8 mouse cellular contexts compared by ENCODE assay signal in genomic region chr3:89245688-89246171, GRCm38 (mm10). TPM values are rescaled to one million over a fixed set of nuclear protein-coding genes. Genes with fewer than 3 reads are reported as not detected.
DNase-seq lines count a peak whose midpoint lies in the region; ATAC-seq and TF ChIP-seq lines count a peak whose summit lies in the region.

Gene Krtcap2, plus strand, starts transcription at chr3:89245966.

- peak within 1 kb of the TSS; percentile 90 for H3K4me2 ChIP-seq in hindbrain, postnatal 0 days (ENCODE audit: low read depth, low read length)
- peak within 1 kb of the TSS; percentile 84 for H3K4me2 ChIP-seq in liver, embryonic 11.5 days

- peak within 1 kb of the TSS; percentile 99 for H3K9ac ChIP-seq in MEL (ENCODE audit: control insufficient read depth, low read depth, low read length, poor library complexity, severe bottlenecking)
- H3K9ac ChIP-seq in hindbrain, postnatal 0 days (replicated peaks; ENCODE audit: low read length) = peak within 1 kb of the TSS; percentile 77
- H3K9ac ChIP-seq in liver, embryonic 11.5 days (ENCODE audit: low read depth, low read length) = peak within 1 kb of the TSS; percentile 73

- no peak for TF ChIP-seq EP300 in MEL (IDR thresholded peaks at IDR 0.05; ENCODE audit: low read depth in 1 of 2, low read length in 2 of 2)

- peaks cover 27% of the 10 kb centered on the region for H3K79me2 ChIP-seq in C2C12 (ENCODE audit: control insufficient read depth, insufficient read depth)
- H3K79me2 ChIP-seq in MEL (ENCODE audit: control insufficient read depth, insufficient read depth, low read length, poor library complexity) = peaks cover 17% of the 10 kb centered on the region

- TF ChIP-seq RAD21 in MEL (IDR thresholded peaks at IDR 0.05; ENCODE audit: low read depth, low read length) = no peak

- TF ChIP-seq CTCF in C2C12 (IDR thresholded peaks at IDR 0.05; ENCODE audit: control insufficient read depth, insufficient read depth, insufficient read length) = no peak
- TF ChIP-seq CTCF in MEL (IDR thresholded peaks at IDR 0.05 in 2 of 3, conservative IDR thresholded peaks at IDR 0.05 in 1 of 3; ENCODE audit: control insufficient read depth in 1 of 3, insufficient read depth in 1 of 3, low read depth in 2 of 3, low read length in 3 of 3, poor library complexity in 1 of 3, severe bottlenecking in 1 of 3) = no peak; a peak in 1 of 6 replicates
- TF ChIP-seq CTCF in hindbrain, postnatal 0 days (IDR thresholded peaks at IDR 0.05; ENCODE audit: low read depth) = no peak

- intact Hi-C loops in gastrocnemius, postnatal 14 days (cut with DNase I; ENCODE audit: low total_unique reads) = loop anchor here (5.0 kb wide), 1 partner anchor 57 kb away; no protein-coding TSS in a partner anchor

- no peaks in the 10 kb centered on the region for H3K27me3 ChIP-seq in C2C12 (ENCODE audit: control insufficient read depth, insufficient read depth, insufficient read length)
- no peaks in the 10 kb centered on the region for H3K27me3 ChIP-seq in MEL (ENCODE audit: control insufficient read depth in 1 of 2, insufficient read depth in 2 of 2, low read length in 2 of 2)
- no peaks in the 10 kb centered on the region for H3K27me3 ChIP-seq in hindbrain, postnatal 0 days (ENCODE audit: insufficient read depth, low read length)
- H3K27me3 ChIP-seq in liver, embryonic 11.5 days (replicated peaks; ENCODE audit: control insufficient read depth, insufficient read depth, low read length) = peaks cover 24% of the 10 kb centered on the region

- peak; percentile 94 for DNase-seq in MEL (ENCODE audit: low read depth, low spot score)
- DNase-seq in gastrocnemius, postnatal 14 days = no peak
- DNase-seq in hindbrain, postnatal 0 days (ENCODE audit: low spot score) = peak; percentile 93
- DNase-seq in liver, embryonic 11.5 days (ENCODE audit: low spot score) = no peak
- peak; percentile 71 for DNase-seq in retina, postnatal 1 day
- DNase-seq in ovary, postnatal 36 days (ENCODE audit: low spot score) = no peak

- H3K27ac ChIP-seq in MEL (ENCODE audit: control insufficient read depth, low read depth, low read length) = peak within 1 kb of the TSS; percentile 98
- H3K27ac ChIP-seq in hindbrain, postnatal 0 days = peak within 1 kb of the TSS; percentile 89
- H3K27ac ChIP-seq in liver, embryonic 11.5 days (ENCODE audit: low read depth, low read length) = 0 out of 2 replicates have a peak within 1 kb of the TSS, but pooled peaks have one; percentile 6

- no peak for TF ChIP-seq POLR2A in MEL (IDR thresholded peaks at IDR 0.05; ENCODE audit: control insufficient read depth in 1 of 2, insufficient read depth in 1 of 2, low read depth in 1 of 2, low read length in 2 of 2, poor library complexity in 1 of 2)

- WGBS in hindbrain, postnatal 0 days = 2% methylated on average over 20 of the region's 20 CpGs
- WGBS in liver, embryonic 11.5 days = 6% methylated on average over 20 of the region's 20 CpGs

- peaks cover 8% of the 10 kb centered on the region for H3K79me3 ChIP-seq in C2C12 (ENCODE audit: low read depth)

- peak within 1 kb of the TSS; percentile 83 for H3ac ChIP-seq in C2C12 (ENCODE audit: control insufficient read depth, insufficient read length, low read depth)

- peaks cover 15 to 16% of the 10 kb centered on the region in 2 experiments; a peak in 3 of 4 replicates for H3K4me1 ChIP-seq in MEL (ENCODE audit: control insufficient read depth in 1 of 2, insufficient read depth in 2 of 2, low read length in 2 of 2)
- H3K4me1 ChIP-seq in hindbrain, postnatal 0 days (ENCODE audit: insufficient read depth, low read length) = peaks cover 18% of the 10 kb centered on the region
- H3K4me1 ChIP-seq in liver, embryonic 11.5 days (replicated peaks; ENCODE audit: control insufficient read depth, insufficient read depth, low read length) = peaks cover 34% of the 10 kb centered on the region

- H3K9me3 ChIP-seq in MEL (replicated peaks; ENCODE audit: insufficient read depth, low read length) = no peaks in the 10 kb centered on the region
- H3K9me3 ChIP-seq in hindbrain, postnatal 0 days (ENCODE audit: low read length) = no peaks in the 10 kb centered on the region
- no peaks in the 10 kb centered on the region for H3K9me3 ChIP-seq in liver, embryonic 11.5 days (ENCODE audit: control insufficient read depth, low read length)

- ATAC-seq in common myeloid progenitor, adult 5-6 weeks (replicated peaks; ENCODE audit: low read depth, poor library complexity, severe bottlenecking) = no peak
- peak; percentile 72 for ATAC-seq in hindbrain, postnatal 0 days
- peak; percentile 4; the same call in 1 of the 2 replicates for ATAC-seq in liver, embryonic 11.5 days (replicated peaks; ENCODE audit: low FRiP score)

- H3K4me3 ChIP-seq in C2C12 (ENCODE audit: insufficient read depth, poor library complexity, severe bottlenecking) (peak within 1 kb of the TSS; percentile 61), MEL (ENCODE audit: control insufficient read depth in 1 of 2, insufficient read depth in 1 of 2, low read depth in 2 of 2, low read length in 2 of 2) (peak within 1 kb of the TSS; percentile 84 to 89)
- peak within 1 kb of the TSS; percentile 68 for H3K4me3 ChIP-seq in hindbrain, postnatal 0 days (ENCODE audit: low read length)
- H3K4me3 ChIP-seq in liver, embryonic 11.5 days (ENCODE audit: low read depth, low read length) = peak within 1 kb of the TSS; percentile 75

- H3K36me3 ChIP-seq in C2C12 (ENCODE audit: control insufficient read depth, insufficient read depth) (peaks cover 9% of the 10 kb centered on the region), MEL (ENCODE audit: control insufficient read depth in 1 of 2, insufficient read depth in 2 of 2, low read length in 2 of 2) (peaks cover 7 to 16% of the 10 kb centered on the region in 2 experiments; a peak in 3 of 4 replicates)
- H3K36me3 ChIP-seq in hindbrain, postnatal 0 days (ENCODE audit: insufficient read depth, low read length) = peaks cover 14% of the 10 kb centered on the region; the same call in 1 of the 2 replicates
- H3K36me3 ChIP-seq in liver, embryonic 11.5 days (ENCODE audit: control insufficient read depth, insufficient read depth, low read length) = no peaks in the 10 kb centered on the region

TF ChIP-seq in C2C12, 6 proteins besides CTCF, POLR2A, EP300 and RAD21:
- TF ChIP-seq CEBPB (IDR thresholded peaks at IDR 0.05; ENCODE audit: low read depth) (no peak), MAX (IDR thresholded peaks at IDR 0.05) (peak; percentile 79), USF1 (IDR thresholded peaks at IDR 0.05; ENCODE audit: low read depth) (peak; percentile 40), FOSL1 (IDR thresholded peaks at IDR 0.05; ENCODE audit: insufficient read depth, low read length, poor library complexity, severe bottlenecking) (no peak), MYOD1 (IDR thresholded peaks at IDR 0.05; ENCODE audit: control insufficient read depth, insufficient read length, low read depth) (no peak), MYOG (IDR thresholded peaks at IDR 0.05; ENCODE audit: control insufficient read depth, extremely low read depth, insufficient read length) (no peak)

TF ChIP-seq in MEL, 35 proteins besides CTCF, POLR2A, EP300 and RAD21 (continues in another document):
- peak; percentile 82 for TF ChIP-seq MXI1 (IDR thresholded peaks at IDR 0.05; ENCODE audit: low read depth, low read length)
- peak; percentile 19; the same call in 1 of the 2 replicates for TF ChIP-seq SIN3A (IDR thresholded peaks at IDR 0.05; ENCODE audit: low read length)
- TF ChIP-seq TAL1 (IDR thresholded peaks at IDR 0.05; ENCODE audit: low read length) = no peak
- TF ChIP-seq ZC3H11A (IDR thresholded peaks at IDR 0.05; ENCODE audit: low read depth, low read length) = no peak
- TF ChIP-seq MYC (IDR thresholded peaks at IDR 0.05; ENCODE audit: low read depth, low read length) = peak; percentile 86
- peak; percentile 95 for TF ChIP-seq MAZ (IDR thresholded peaks at IDR 0.05; ENCODE audit: low read depth, low read length)
- TF ChIP-seq E2F4 (IDR thresholded peaks at IDR 0.05; ENCODE audit: borderline replicate concordance, low read depth, low read length) = 0 out of 2 replicates have a peak, but pooled peaks have one; percentile 25
- no peak for TF ChIP-seq BHLHE40 (IDR thresholded peaks at IDR 0.05; ENCODE audit: borderline replicate concordance, low read depth, low read length)
- TF ChIP-seq NRF1 (IDR thresholded peaks at IDR 0.05; ENCODE audit: insufficient read depth, low read depth, low read length, poor library complexity, severe bottlenecking) = peak; percentile 98
- no peak for TF ChIP-seq MYB (IDR thresholded peaks at IDR 0.05; ENCODE audit: low read depth, low read length)
- TF ChIP-seq MEF2A (IDR thresholded peaks at IDR 0.05; ENCODE audit: extremely low read depth, insufficient replicate concordance, low read depth, low read length, poor library complexity, severe bottlenecking) = no peak
- TF ChIP-seq MAX (IDR thresholded peaks at IDR 0.05; ENCODE audit: low read length) = peak; percentile 98
- TF ChIP-seq USF1 (IDR thresholded peaks at IDR 0.05; ENCODE audit: low read depth, low read length) = peak; percentile 85
- TF ChIP-seq USF2 (IDR thresholded peaks at IDR 0.05; ENCODE audit: borderline replicate concordance in 1 of 2, insufficient read depth in 1 of 2, low read depth in 1 of 2, low read length in 2 of 2) = peak in 1 of 2 experiments; percentile 44; a peak in 1 of 4 replicates
- TF ChIP-seq RCOR1 (IDR thresholded peaks at IDR 0.05; ENCODE audit: low read depth, low read length) = 0 out of 2 replicates have a peak, but pooled peaks have one; percentile 13
- no peak for TF ChIP-seq GATA1 (IDR thresholded peaks at IDR 0.05; ENCODE audit: low read depth, low read length)
- no peak for TF ChIP-seq MAFK (IDR thresholded peaks at IDR 0.05; ENCODE audit: borderline replicate concordance, low read depth, low read length)
- TF ChIP-seq TCF12 (IDR thresholded peaks at IDR 0.05; ENCODE audit: low read depth, low read length) = peak; percentile 41; the same call in 1 of the 2 replicates
- no peak for TF ChIP-seq UBTF (IDR thresholded peaks at IDR 0.05; ENCODE audit: borderline replicate concordance, insufficient read depth, low read depth, low read length)
- TF ChIP-seq CHD1 (IDR thresholded peaks at IDR 0.05; ENCODE audit: low read depth, low read length) = 0 out of 2 replicates have a peak, but pooled peaks have one; percentile 70
- TF ChIP-seq ETS1 (IDR thresholded peaks at IDR 0.05; ENCODE audit: low read depth, low read length) = peak; percentile 46; the same call in 1 of the 2 replicates

RNA-seq across cellular contexts. Expression of gene Krtcap2, which starts in this region (rescaled TPM):
- polyA plus RNA-seq in C2C12 (2012; fragmentation: generic; extraction: Trizol) = 299 TPM
- total RNA-seq in MEL (2012; rRNA removed) = 171 and 180 TPM in 2 replicates
- polyA plus RNA-seq in MEL (2012; ENCODE audit: insufficient read depth in 1 of 2, insufficient read length in 2 of 2, low read depth in 1 of 2, low replicate concordance in 2 of 2, missing spikeins in 1 of 2) = 100 to 1,000 TPM in 1 of 2 experiments, not detected in 1; 497 TPM
- total RNA-seq in common myeloid progenitor, adult 5-6 weeks (2017) = 142 and 159 TPM in 2 replicates
- total RNA-seq in gastrocnemius, postnatal 14 days (2021) = 10 to 100 TPM; 74.0 to 85.6 TPM
- total RNA-seq in hindbrain, postnatal 0 days (2014; rRNA removed) = 74.9 and 111 TPM in 2 replicates
- polyA plus RNA-seq in hindbrain, postnatal 0 days (2015; fragmentation: Nextera tagmentation; extraction: Ambion mirVana) = 250 and 268 TPM in 2 replicates
- 246 and 251 TPM in 2 replicates for polyA plus RNA-seq in liver, embryonic 11.5 days (2014; fragmentation: Nextera tagmentation; extraction: Ambion mirVana)

Comparison
In these comparisons a context has a peak if more than half of its experiments do, and no peak if none do; other contexts are left out.
1. DNase-seq: peak in MEL (single experiment), hindbrain, postnatal 0 days (single experiment) and retina, postnatal 1 day (single experiment); none in gastrocnemius, postnatal 14 days (single experiment), liver, embryonic 11.5 days (single experiment) and ovary, postnatal 36 days (single experiment).
2. H3K27ac ChIP-seq: peak in every context shown above with its lines; median percentile 98 in MEL; 89 in hindbrain, postnatal 0 days; 6 in liver, embryonic 11.5 days.
3. Peak in every context shown above with its lines, with median percentiles within 50 percentile points of each other: H3K4me3 ChIP-seq and H3K9ac ChIP-seq.